Mouse (Mus musculus) naive thymus-derived CD4-positive, alpha-beta T cell, adult 2 months (primary cell): ENCODE measurements around the gene Mapkapk2.
A peak's percentile ranks its signal among the peaks of the same experiment; 100 is the strongest.
"Not testable (repeated sequence)": the region's sequence is repeated elsewhere in the genome, so short reads cannot be mapped to it uniquely, and the experiment has no call there.

Experiments used
- DNase-seq: peaks from one replicate; pipeline ENCODE4 v3.0.0-alpha.2; 2011; ENCODE audit warnings: low read depth

Gene Mapkapk2

GRCm38 (mm10) chr1:131097700-131098094, at the start of gene Mapkapk2:
TSS of gene Mapkapk2 (minus strand) at chr1:131097826.
- DNase-seq = peak; percentile 88

GRCm38 (mm10) chr1:131146181-131146614, 48.6 kb upstream of the Mapkapk2 start:
- no peak for DNase-seq

- DNase-seq = not testable (repeated sequence)
Measured at GRCm38 (mm10) chr1:131145222-131145621, 47.6 kb upstream of the Mapkapk2 start.

GRCm38 (mm10) chr1:131142472-131142871, 44.8 kb upstream of the Mapkapk2 start:
- no peak for DNase-seq

GRCm38 (mm10) chr1:131141449-131141848, 43.8 kb upstream of the Mapkapk2 start:
- no peak for DNase-seq

GRCm38 (mm10) chr1:131139102-131140095, 41.8 kb upstream of the Mapkapk2 start:
- no peak for DNase-seq

GRCm38 (mm10) chr1:131138191-131139016, 40.8 kb upstream of the Mapkapk2 start, which contains the start of gene Dyrk3:
TSS of gene Dyrk3 (minus strand) at chr1:131138340.
- DNase-seq = peak; percentile 93

GRCm38 (mm10) chr1:131137717-131138118, 40.1 kb upstream of the Mapkapk2 start:
- DNase-seq = peak; percentile 48

- no peak for DNase-seq
Measured at GRCm38 (mm10) chr1:131137111-131137510, 39.5 kb upstream of the Mapkapk2 start.

- peak; percentile 40 for DNase-seq
Measured at GRCm38 (mm10) chr1:131135960-131136629, 38.5 kb upstream of the Mapkapk2 start.

GRCm38 (mm10) chr1:131134942-131135522, 37.4 kb upstream of the Mapkapk2 start:
- peak; percentile 54 for DNase-seq

- no peak for DNase-seq
Measured at GRCm38 (mm10) chr1:131134231-131134630, 36.6 kb upstream of the Mapkapk2 start.

GRCm38 (mm10) chr1:131125987-131126744, 28.5 kb upstream of the Mapkapk2 start:
- DNase-seq = no peak

- no peak for DNase-seq
Measured at GRCm38 (mm10) chr1:131123522-131124265, 26.1 kb upstream of the Mapkapk2 start.

- peak; percentile 62 for DNase-seq
Measured at GRCm38 (mm10) chr1:131121987-131122386, 24.4 kb upstream of the Mapkapk2 start.

- peak; percentile 76 for DNase-seq
Measured at GRCm38 (mm10) chr1:131119026-131119425, 21.4 kb upstream of the Mapkapk2 start.

GRCm38 (mm10) chr1:131118530-131118929, 20.9 kb upstream of the Mapkapk2 start:
- no peak for DNase-seq

- DNase-seq = no peak
Measured at GRCm38 (mm10) chr1:131116430-131117011, 18.9 kb upstream of the Mapkapk2 start.

- DNase-seq = peak; percentile 90
Measured at GRCm38 (mm10) chr1:131115932-131116331, 18.3 kb upstream of the Mapkapk2 start.

GRCm38 (mm10) chr1:131112576-131112975, 14.9 kb upstream of the Mapkapk2 start:
- DNase-seq = no peak
